Mouse (Mus musculus): Measurements from ENCODE around the gene Lamp2. TPM values are rescaled to one million over a fixed set of nuclear protein-coding genes. Genes with fewer than 3 reads are reported as not detected.
"Not testable (repeated sequence)": the region's sequence is repeated elsewhere in the genome, so short reads cannot be mapped to it uniquely, and the experiment has no call there.

Lamp2 gene
- total RNA-seq, 2 experiments from 2014 or later: 173 to 179 TPM

GRCm38 (mm10) chrX:38429455-38429854, 26.8 kb downstream of the Lamp2 start:
- ATAC-seq (replicated peaks; ENCODE audit: poor library complexity, severe bottlenecking): no peak

- ATAC-seq (replicated peaks; ENCODE audit: poor library complexity, severe bottlenecking): no peak
These were observed 27.3 kb downstream of the Lamp2 start for GRCm38 (mm10) chrX:38428818-38429440.

- ATAC-seq (replicated peaks; ENCODE audit: poor library complexity, severe bottlenecking): no peak
These were observed 30.2 kb downstream of the Lamp2 start for GRCm38 (mm10) chrX:38426043-38426442.

- no peak for ATAC-seq (replicated peaks; ENCODE audit: poor library complexity, severe bottlenecking)
These were observed 33.2 kb downstream of the Lamp2 start for GRCm38 (mm10) chrX:38423096-38423495.

GRCm38 (mm10) chrX:38422396-38422795, 33.9 kb downstream of the Lamp2 start:
- ATAC-seq (replicated peaks; ENCODE audit: poor library complexity, severe bottlenecking): no peak

GRCm38 (mm10) chrX:38403879-38404278, 52.4 kb downstream of the Lamp2 start:
- no peak for ATAC-seq (replicated peaks; ENCODE audit: poor library complexity, severe bottlenecking)

GRCm38 (mm10) chrX:38402981-38403380, 53.3 kb downstream of the Lamp2 start:
- no peak for ATAC-seq (replicated peaks; ENCODE audit: poor library complexity, severe bottlenecking)

- ATAC-seq (replicated peaks; ENCODE audit: poor library complexity, severe bottlenecking): no peak
These were observed 54.2 kb downstream of the Lamp2 start for GRCm38 (mm10) chrX:38402004-38402403.

GRCm38 (mm10) chrX:38400616-38401015, 55.6 kb downstream of the Lamp2 start:
- ATAC-seq (replicated peaks; ENCODE audit: poor library complexity, severe bottlenecking): no peak

- no peak for ATAC-seq (replicated peaks; ENCODE audit: poor library complexity, severe bottlenecking)
These were observed 56.6 kb downstream of the Lamp2 start for GRCm38 (mm10) chrX:38399671-38400070.

- ATAC-seq (replicated peaks; ENCODE audit: poor library complexity, severe bottlenecking): peak; percentile 99
These were observed 83.1 kb downstream of the Lamp2 start for GRCm38 (mm10) chrX:38373169-38373568.

- ATAC-seq (replicated peaks; ENCODE audit: poor library complexity, severe bottlenecking): not testable (repeated sequence)
These were observed 91.6 kb downstream of the Lamp2 start for GRCm38 (mm10) chrX:38364621-38365020.

- no peak for ATAC-seq (replicated peaks; ENCODE audit: poor library complexity, severe bottlenecking)
These were observed 94.2 kb downstream of the Lamp2 start for GRCm38 (mm10) chrX:38362016-38362415.

Other genes starting within 250 kb of the Lamp2 start
- not detected in 2 replicates for gene Tmem255a, start 204.0 kb downstream of the Lamp2 start, total RNA-seq (2014; fragmentation: Nextera tagmentation)
- gene Tmem255a, start 204.0 kb downstream of the Lamp2 start, total RNA-seq (2017): 0.26 TPM in 1 of 2 replicates, not detected in the other
- not detected in 2 replicates for gene Atp1b4, start 140.3 kb downstream of the Lamp2 start, total RNA-seq (2014; fragmentation: Nextera tagmentation)
- gene Atp1b4, start 140.3 kb downstream of the Lamp2 start, total RNA-seq (2017): not detected in 2 replicates
- gene Cul4b, start 119.7 kb upstream of the Lamp2 start, total RNA-seq (2014; fragmentation: Nextera tagmentation): 38.5 and 39.3 TPM in 2 replicates
- gene Cul4b, start 119.7 kb upstream of the Lamp2 start, total RNA-seq (2017): 50.1 and 75.2 TPM in 2 replicates
- 107 and 143 TPM in 2 replicates for gene Mcts1, start 144.1 kb upstream of the Lamp2 start, total RNA-seq (2014; fragmentation: Nextera tagmentation)
- gene Mcts1, start 144.1 kb upstream of the Lamp2 start, total RNA-seq (2017): 59.6 and 80.6 TPM in 2 replicates
- 73.9 and 82.5 TPM in 2 replicates for gene C1galt1c1, start 178.6 kb upstream of the Lamp2 start, total RNA-seq (2014; fragmentation: Nextera tagmentation)
- 97.2 and 112 TPM in 2 replicates for gene C1galt1c1, start 178.6 kb upstream of the Lamp2 start, total RNA-seq (2017)

Measured in granulocyte monocyte progenitor cell, adult 5-6 weeks (primary cell).